9 mouse cellular contexts compared by ENCODE assay signal in the genomic region with DNA sequence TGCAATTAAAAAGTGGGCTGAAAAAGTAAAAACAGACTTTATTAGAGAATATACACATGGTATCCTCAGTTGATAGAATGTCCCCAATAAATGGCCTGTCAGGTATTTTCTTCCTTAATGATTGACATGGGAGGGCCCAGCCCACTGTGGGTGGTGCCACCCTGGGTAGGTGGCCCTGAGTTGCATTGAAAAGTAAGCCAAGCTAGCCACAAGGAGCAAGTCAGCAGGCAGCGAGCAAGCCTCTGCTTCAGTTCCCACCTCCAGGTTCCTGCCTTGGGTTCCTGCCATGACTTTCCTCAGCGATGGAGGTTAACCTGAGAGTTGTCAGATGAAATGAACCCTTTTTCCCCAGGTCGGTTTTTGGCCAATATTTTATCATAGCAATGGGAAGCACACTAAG. TPM values are rescaled to one million over a fixed set of nuclear protein-coding genes. Genes with fewer than 3 reads are reported as not detected.
DNase-seq lines count a peak whose midpoint lies in the region; ATAC-seq and TF ChIP-seq lines count a peak whose summit lies in the region.
"Had no signal": no experiment of that assay in that cellular context is flagged by ENCODE, and none has a peak within 500 bp of the region (broad histone marks: within the 10 kb centered on the region; RNA-seq: fewer than 3 reads in every experiment).

No protein-coding gene starts in this region.

- H3K4me2 ChIP-seq in kidney, embryonic 15.5 days: peak overlapping the region; percentile 61; the same call in 1 of the 2 replicates
- H3K4me2 ChIP-seq in kidney, embryonic 16.5 days (replicated peaks; ENCODE audit: low read depth, low read length): no peak overlapping the region
- peak overlapping the region; percentile 79 for H3K4me2 ChIP-seq in liver, embryonic 15.5 days

- H3K27ac ChIP-seq in kidney, embryonic 15.5 days: no peak overlapping the region
- H3K27ac ChIP-seq in kidney, embryonic 16.5 days (ENCODE audit: low read length): no peak overlapping the region
- peak overlapping the region; percentile 77; the same call in 1 of the 2 replicates for H3K27ac ChIP-seq in liver, embryonic 15.5 days (replicated peaks)
- H3K27ac ChIP-seq in thymus, adult 2 months (ENCODE audit: control insufficient read depth, insufficient read depth, low read length): no peak overlapping the region

- no peak for TF ChIP-seq CTCF in thymus, adult 2 months (IDR thresholded peaks at IDR 0.05; ENCODE audit: borderline replicate concordance, control insufficient read depth, extremely low read depth, insufficient read depth, low read length, poor library complexity)

- H3K4me1 ChIP-seq in kidney, embryonic 15.5 days: peaks cover 38% of the 10 kb centered on the region
- H3K4me1 ChIP-seq in kidney, embryonic 16.5 days (ENCODE audit: insufficient read depth, low read length): peaks cover 36% of the 10 kb centered on the region
- H3K4me1 ChIP-seq in liver, embryonic 15.5 days (replicated peaks): peaks cover 48% of the 10 kb centered on the region
- peaks cover 11% of the 10 kb centered on the region for H3K4me1 ChIP-seq in thymus, adult 2 months (replicated peaks; ENCODE audit: control insufficient read depth, insufficient read depth, low read length)

- 88% methylated on average over 3 of the region's 3 CpGs for WGBS in kidney, embryonic 15.5 days
- 85% methylated on average over 3 of the region's 3 CpGs for WGBS in kidney, embryonic 16.5 days
- WGBS in liver, embryonic 15.5 days (ENCODE audit: insufficient replicate concordance): 59% methylated on average over 3 of the region's 3 CpGs
- 90% methylated on average over 3 of the region's 3 CpGs for WGBS in thymus, adult 2 months

- peak; percentile 8 for DNase-seq in CD4-positive, CD25-positive, alpha-beta regulatory T cell, adult 2 months (ENCODE audit: low read depth, low spot score)
- no peak for DNase-seq in thymus, adult 2 months
- DNase-seq: layer of hippocampus, adult 9-11 months had no signal

- no peak overlapping the region for H3K9ac ChIP-seq in kidney, embryonic 15.5 days
- no peak overlapping the region; the same call in 1 of the 2 replicates for H3K9ac ChIP-seq in kidney, embryonic 16.5 days (replicated peaks; ENCODE audit: low read length)
- H3K9ac ChIP-seq in liver, embryonic 15.5 days: peak overlapping the region; percentile 15; the same call in 1 of the 2 replicates

- H3K4me3 ChIP-seq in kidney, embryonic 15.5 days (replicated peaks): no peak overlapping the region
- H3K4me3 ChIP-seq in kidney, embryonic 16.5 days (ENCODE audit: low read length): no peak overlapping the region
- peak overlapping the region; percentile 81 for H3K4me3 ChIP-seq in liver, embryonic 15.5 days (replicated peaks)
- no peak overlapping the region for H3K4me3 ChIP-seq in thymus, adult 2 months (ENCODE audit: control insufficient read depth, insufficient read depth, low read length)

- TF ChIP-seq POLR2A in thymus, adult 2 months (IDR thresholded peaks at IDR 0.05; ENCODE audit: control insufficient read depth, extremely low read depth, insufficient read depth, low read length, poor library complexity): no peak

- no peaks in the 10 kb centered on the region for H3K27me3 ChIP-seq in kidney, embryonic 15.5 days
- no peaks in the 10 kb centered on the region for H3K27me3 ChIP-seq in kidney, embryonic 16.5 days (ENCODE audit: insufficient read depth, low read length)
- H3K27me3 ChIP-seq in liver, embryonic 15.5 days: no peaks in the 10 kb centered on the region
- H3K27me3 ChIP-seq in thymus, adult 2 months (ENCODE audit: control insufficient read depth, insufficient read depth, low read length): no peaks in the 10 kb centered on the region

- no peak for ATAC-seq in CD4-positive, CD25-positive, alpha-beta regulatory T cell, adult 4 months
- no peak for ATAC-seq in kidney, embryonic 15.5 days (replicated peaks; ENCODE audit: low FRiP score)
- no peak for ATAC-seq in kidney, embryonic 16.5 days (ENCODE audit: low FRiP score, low TSS enrichment)
- ATAC-seq in erythroid progenitor cell, adult 5-6 weeks (replicated peaks; ENCODE audit: low FRiP score, poor library complexity, severe bottlenecking): peak; percentile 56
- no peak for ATAC-seq in liver, embryonic 15.5 days (ENCODE audit: insufficient read depth)
- ATAC-seq in inflammation-experienced regulatory T-cells, adult 6 months: no peak

- peaks cover 12% of the 10 kb centered on the region for H3K36me3 ChIP-seq in kidney, embryonic 15.5 days
- peaks cover 9% of the 10 kb centered on the region for H3K36me3 ChIP-seq in kidney, embryonic 16.5 days (ENCODE audit: insufficient read depth, low read length)
- peaks cover 14% of the 10 kb centered on the region for H3K36me3 ChIP-seq in liver, embryonic 15.5 days (replicated peaks)
- peaks cover 10% of the 10 kb centered on the region for H3K36me3 ChIP-seq in thymus, adult 2 months (ENCODE audit: control insufficient read depth, insufficient read depth, low read length)

- H3K9me3 ChIP-seq in kidney, embryonic 15.5 days (replicated peaks): no peaks in the 10 kb centered on the region
- no peaks in the 10 kb centered on the region for H3K9me3 ChIP-seq in kidney, embryonic 16.5 days (ENCODE audit: low read length)
- H3K9me3 ChIP-seq in liver, embryonic 15.5 days (replicated peaks): no peaks in the 10 kb centered on the region

RNA-seq across cellular contexts. Expression of a gene that starts 0.9 kb away (rescaled TPM):
- 100 to 1,000 TPM; 357 to 364 TPM for polyA plus RNA-seq in CD4-positive, CD25-positive, alpha-beta regulatory T cell, adult 4 months (2017; shearing (Covaris generic))
- 338 and 372 TPM in 2 replicates for polyA plus RNA-seq in kidney, embryonic 15.5 days (2015; fragmentation: Nextera tagmentation; extraction: Ambion mirVana)
- 332 and 352 TPM in 2 replicates for polyA plus RNA-seq in kidney, embryonic 16.5 days (2015; fragmentation: Nextera tagmentation; extraction: Ambion mirVana)
- total RNA-seq in erythroid progenitor cell, adult 5-6 weeks (2015; ENCODE audit: low replicate concordance): 169 and 219 TPM in 2 replicates
- 72.2 and 116 TPM in 2 replicates for total RNA-seq in erythroid progenitor cell, adult 5-6 weeks (2017; ENCODE audit: low replicate concordance)
- 123 and 131 TPM in 2 replicates for polyA plus RNA-seq in liver, embryonic 15.5 days (2015; fragmentation: Nextera tagmentation; extraction: Ambion mirVana)
- 46.0 and 48.9 TPM in 2 replicates for polyA plus RNA-seq in thymus, adult 2 months (2012; rRNA removed)
- 100 to 1,000 TPM; 375 to 422 (median 377) TPM for polyA plus RNA-seq in inflammation-experienced regulatory T-cells, adult 6 months (2017; shearing (Covaris generic))
